Mouse (Mus musculus) kidney, embryonic 14.5 days (tissue): Measurements from ENCODE around the gene Ang. TPM values are rescaled to one million over a fixed set of nuclear protein-coding genes. Genes with fewer than 3 reads are reported as not detected.

ENCODE experiments used
- ATAC-seq: fragments of 200-750 bp; cut with Nextera tagmentation; 2 replicates; pipeline ENCODE4 v1.8.0; 2017; ENCODE audit warnings: moderate number of reproducible peaks, mild to moderate bottlenecking, moderate TSS enrichment, moderate library complexity; ENCODE audit not compliant: low FRiP score, low TSS enrichment
- H3K27ac ChIP-seq: fragments of 300-500 bp; sonication (generic); 2 replicates; pipeline ENCODE4 v1.5.1; 2014; ENCODE audit warnings: low read depth, mild to moderate bottlenecking, low read length, moderate library complexity, mixed read lengths
- H3K27me3 ChIP-seq: fragments of 300-500 bp; sonication (generic); 2 replicates; pipeline ENCODE4 v1.6.1; 2014; ENCODE audit warnings: mild to moderate bottlenecking, low read length; ENCODE audit not compliant: control insufficient read depth, insufficient read depth
- H3K36me3 ChIP-seq: fragments of 300-500 bp; sonication (generic); 2 replicates; pipeline ENCODE4 v1.6.1; 2014; ENCODE audit warnings: low read length, mixed read lengths; ENCODE audit not compliant: control insufficient read depth, insufficient read depth
- H3K4me1 ChIP-seq: fragments of 300-500 bp; sonication (generic); 2 replicates; pipeline ENCODE4 v1.6.1; 2014; ENCODE audit warnings: low read length, mixed read lengths; ENCODE audit not compliant: control insufficient read depth, insufficient read depth
- H3K4me2 ChIP-seq: fragments of 300-500 bp; sonication (generic); replicated peaks from 2 replicates; pipeline ENCODE4 v1.6.1; 2014; ENCODE audit warnings: low read depth, mild to moderate bottlenecking, low read length
- H3K4me3 ChIP-seq: fragments of 300-500 bp; sonication (generic); 2 replicates; pipeline ENCODE4 v1.5.1; 2014; ENCODE audit warnings: mild to moderate bottlenecking, low read length
- H3K9ac ChIP-seq: fragments of 300-500 bp; sonication (generic); 2 replicates; pipeline ENCODE4 v1.6.1; 2014; ENCODE audit warnings: low read depth, mild to moderate bottlenecking, low read length, moderate library complexity
- H3K9me3 ChIP-seq: fragments of 300-500 bp; sonication (generic); 2 replicates; pipeline ENCODE4 v1.6.1; 2016; ENCODE audit warnings: low read length; ENCODE audit not compliant: control insufficient read depth
- WGBS: fragments of 180-500 bp; shearing (Covaris S2); extraction: QIAGEN DNeasy Blood & Tissue Kit; methylation state at CpG from one replicate; pipeline ENCODE4 v1.1.7; 2014; 5-methylcytosine and 5-hydroxymethylcytosine counted together
- polyA plus RNA-seq: library from polyadenylated mRNA; unstranded; fragments of >200 nt; fragmentation: Nextera tagmentation; extraction: Ambion mirVana; gene quantifications from 2 replicates; pipeline ENCODE4 v1.2.1, GENCODE M21; 2014

The Ang gene
- 6.3 and 9.5 TPM in 2 replicates for polyA plus RNA-seq

DNA sequence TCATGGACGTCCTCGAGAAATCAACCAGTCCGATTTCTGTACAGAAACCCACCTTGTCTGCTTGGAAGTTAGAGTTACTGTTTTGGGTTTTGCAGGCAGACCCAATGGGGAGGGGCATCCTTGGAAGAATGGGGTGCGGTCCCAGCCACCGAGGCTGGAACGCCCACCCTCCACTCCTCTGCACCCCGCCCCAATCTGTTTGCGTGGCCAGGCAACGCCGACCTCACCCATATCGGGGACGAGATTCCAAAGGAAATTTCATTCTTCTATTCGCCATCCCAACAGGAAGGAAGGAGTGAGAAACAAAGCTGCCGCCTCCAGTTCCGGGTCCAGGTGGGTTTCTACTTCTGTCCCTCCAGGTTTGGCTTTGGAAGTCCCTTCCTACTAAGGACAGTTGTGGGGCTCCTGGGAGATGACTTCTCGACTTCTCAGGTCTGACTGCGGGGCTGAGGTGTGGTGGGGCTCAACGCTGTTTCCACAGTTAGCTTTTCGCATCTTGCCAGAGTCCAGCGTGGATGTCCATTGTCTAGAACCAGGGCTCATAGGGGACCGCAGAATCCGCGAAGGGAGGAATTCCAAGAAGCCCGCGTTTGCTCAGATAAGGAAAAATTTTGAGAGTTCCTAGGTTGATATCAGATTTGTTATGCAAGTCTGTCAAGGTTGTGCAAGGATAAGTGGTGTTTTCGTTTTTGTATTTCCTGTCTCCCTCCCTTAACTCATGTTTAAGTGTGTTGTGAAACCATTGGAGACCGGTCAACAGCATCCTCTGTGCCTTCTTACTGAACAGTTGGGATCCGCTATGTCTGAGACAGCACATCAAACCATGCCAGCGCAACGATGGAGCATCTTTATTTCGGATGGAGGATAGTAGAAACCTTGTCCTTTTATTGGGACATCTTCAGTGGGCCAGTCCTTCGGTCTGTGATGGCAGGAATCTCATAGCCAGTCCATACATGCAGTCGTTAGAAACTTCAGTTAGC, at the start of gene Ang, which contains the start of gene Rnase4:
Gene Ang, plus strand, starts transcription at position 230 of the 980 bp plus-strand sequence.
Gene Rnase4, plus strand, starts transcription at position 157 of the 980 bp plus-strand sequence.
- Histone ChIP-seq H3K4me1 (peaks cover 7% of the 10 kb centered on the region; the same call in 1 of the 2 replicates), H3K4me3 (peak within 1 kb of the TSS; percentile 71), H3K4me2 (peak within 1 kb of the TSS; percentile 72), H3K27ac (peak within 1 kb of the TSS; percentile 84), H3K9ac (peak within 1 kb of the TSS; percentile 66), H3K9me3 (no peaks in the 10 kb centered on the region), H3K36me3 (no peaks in the 10 kb centered on the region), H3K27me3 (no peaks in the 10 kb centered on the region)
- 8% methylated on average over 33 of the region's 33 CpGs for WGBS
- ATAC-seq: peak; percentile 35; the same call in 1 of the 2 replicates

DNA sequence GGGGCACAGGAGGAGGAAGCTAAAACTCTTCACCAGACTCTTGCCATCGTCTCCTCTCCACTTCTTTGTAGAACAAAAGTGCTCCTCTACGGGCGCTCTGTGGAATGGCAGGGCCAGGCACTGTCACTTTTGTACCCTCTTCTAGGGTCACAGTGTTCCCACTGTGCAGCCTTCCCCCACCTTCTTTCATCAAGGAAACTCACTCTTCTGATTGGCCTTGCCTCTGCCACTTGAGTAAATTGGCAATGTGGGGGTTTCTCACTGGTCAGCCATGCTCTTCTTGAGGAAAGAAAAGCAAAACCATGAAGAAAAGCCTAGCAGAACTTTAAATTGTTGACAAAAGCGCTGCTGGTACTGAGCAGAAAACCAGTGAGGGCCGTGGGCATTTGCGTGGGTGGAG, 49.2 kb upstream of the Ang start, which contains the start of gene Rnase9:
Gene Rnase9, minus strand, starts transcription at position 101 of the 400 bp plus-strand sequence.
- H3K9me3 ChIP-seq: no peaks in the 10 kb centered on the region
- no peak for ATAC-seq
- no peak within 1 kb of the TSS for H3K27ac ChIP-seq
- no peaks in the 10 kb centered on the region for H3K36me3 ChIP-seq
- no peak within 1 kb of the TSS for H3K4me2 ChIP-seq
- no peaks in the 10 kb centered on the region for H3K27me3 ChIP-seq
- no peak within 1 kb of the TSS for H3K9ac ChIP-seq
- no peak within 1 kb of the TSS for H3K4me3 ChIP-seq
- 77% methylated on average over 6 of the region's 6 CpGs for WGBS
- H3K4me1 ChIP-seq: no peaks in the 10 kb centered on the region

- no peak for ATAC-seq
- no peak overlapping the region for H3K27ac ChIP-seq
- H3K9me3 ChIP-seq: no peaks in the 10 kb centered on the region
- WGBS: 25% methylated on average over 5 of the region's 5 CpGs
- no peaks in the 10 kb centered on the region; the same call in 1 of the 2 replicates for H3K4me1 ChIP-seq
- no peaks in the 10 kb centered on the region for H3K36me3 ChIP-seq
- H3K27me3 ChIP-seq: no peaks in the 10 kb centered on the region
- H3K9ac ChIP-seq: no peak overlapping the region
- no peak overlapping the region for H3K4me3 ChIP-seq
- H3K4me2 ChIP-seq: no peak overlapping the region
These were observed 43.1 kb upstream of the Ang start for GRCm38 (mm10) chr14:51047846-51048245.

DNA sequence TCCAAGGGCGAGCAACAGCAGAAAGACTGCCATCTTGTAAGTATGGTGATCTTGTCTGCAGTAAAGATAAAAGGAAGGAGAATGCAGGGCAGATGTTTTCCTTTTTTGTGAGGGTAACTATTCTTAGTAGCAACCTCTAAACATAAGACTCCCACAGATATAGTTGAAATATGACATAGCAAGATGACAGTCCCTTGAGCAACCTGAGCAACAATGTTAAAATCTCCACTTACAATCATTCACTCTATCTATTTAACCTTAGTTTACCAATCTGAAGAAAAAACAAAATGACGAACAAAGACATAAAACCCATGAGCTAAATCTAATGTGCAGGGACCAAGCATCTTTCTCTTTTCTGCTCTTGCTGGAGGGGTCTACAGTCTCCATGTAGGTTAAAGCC, 40.9 kb upstream of the Ang start, which contains the start of gene Rnase11:
Gene Rnase11, minus strand, starts transcription at position 101 of the 400 bp plus-strand sequence.
- no peak for ATAC-seq
- H3K27ac ChIP-seq: no peak within 1 kb of the TSS
- no peak within 1 kb of the TSS for H3K9ac ChIP-seq
- no peaks in the 10 kb centered on the region; the same call in 1 of the 2 replicates for H3K4me1 ChIP-seq
- no peak within 1 kb of the TSS for H3K4me3 ChIP-seq
- H3K4me2 ChIP-seq: no peak within 1 kb of the TSS
- no peaks in the 10 kb centered on the region for H3K9me3 ChIP-seq
- WGBS: 87% methylated on average over 2 of the region's 2 CpGs
- H3K36me3 ChIP-seq: no peaks in the 10 kb centered on the region
- no peaks in the 10 kb centered on the region for H3K27me3 ChIP-seq

DNA sequence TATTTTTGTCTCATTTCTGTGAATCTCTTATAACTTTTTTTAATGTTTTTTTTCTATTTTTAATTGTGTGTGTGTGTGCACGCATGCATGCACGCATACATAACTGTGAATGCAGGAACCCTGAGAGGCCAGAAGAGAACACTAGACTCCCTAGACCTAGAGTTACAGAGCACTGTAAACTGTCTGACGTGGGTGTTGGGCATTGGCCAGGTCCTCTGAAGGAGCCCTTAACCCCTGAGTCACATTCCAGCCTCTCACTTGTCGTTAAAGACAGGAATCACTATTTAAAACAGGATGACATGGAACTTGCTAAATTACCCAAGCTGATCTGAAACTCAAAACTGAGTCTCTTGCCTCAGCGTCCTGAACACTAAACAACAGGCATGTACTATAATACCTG, 39.0 kb upstream of the Ang start:
- Histone ChIP-seq H3K9me3 (no peaks in the 10 kb centered on the region), H3K4me2 (no peak overlapping the region), H3K4me1 (no peaks in the 10 kb centered on the region; the same call in 1 of the 2 replicates), H3K4me3 (no peak overlapping the region), H3K27ac (no peak overlapping the region), H3K36me3 (no peaks in the 10 kb centered on the region), H3K9ac (no peak overlapping the region), H3K27me3 (no peaks in the 10 kb centered on the region)
- 37% methylated on average over 5 of the region's 5 CpGs for WGBS
- ATAC-seq: no peak

DNA sequence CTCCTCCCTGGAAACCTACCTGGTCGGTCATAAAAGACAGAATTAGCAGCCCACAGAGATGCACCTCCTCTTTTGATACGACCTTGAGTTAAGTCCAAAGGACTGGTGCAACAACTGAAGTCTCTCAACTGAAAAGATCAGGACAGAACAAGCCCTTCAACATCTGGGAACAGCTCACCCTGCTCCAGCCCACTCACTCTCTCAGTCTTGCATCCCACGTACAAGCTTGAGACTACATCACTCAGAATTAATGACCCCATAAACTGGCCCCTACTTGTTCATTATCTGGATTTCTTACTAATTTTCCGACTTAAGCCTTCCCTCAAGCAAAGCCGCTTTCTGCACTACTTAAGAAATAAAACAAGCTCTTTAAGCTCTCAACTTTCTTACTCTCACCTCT, 37.8 kb upstream of the Ang start:
- no peaks in the 10 kb centered on the region for H3K27me3 ChIP-seq
- no peak overlapping the region; the same call in 1 of the 2 replicates for H3K27ac ChIP-seq
- H3K9ac ChIP-seq: no peak overlapping the region
- no peaks in the 10 kb centered on the region for H3K9me3 ChIP-seq
- ATAC-seq: peak; percentile 81
- H3K36me3 ChIP-seq: no peaks in the 10 kb centered on the region
- no peak overlapping the region for H3K4me3 ChIP-seq
- no peak overlapping the region for H3K4me2 ChIP-seq
- peaks cover 3% of the 10 kb centered on the region; the same call in 1 of the 2 replicates for H3K4me1 ChIP-seq
- WGBS: 22% methylated on average over 5 of the region's 5 CpGs

- H3K9me3 ChIP-seq: no peaks in the 10 kb centered on the region
- no peak overlapping the region for H3K9ac ChIP-seq
- H3K4me1 ChIP-seq: peaks cover 3% of the 10 kb centered on the region; the same call in 1 of the 2 replicates
- H3K4me3 ChIP-seq: no peak overlapping the region
- no peaks in the 10 kb centered on the region for H3K36me3 ChIP-seq
- H3K4me2 ChIP-seq: no peak overlapping the region
- peak overlapping the region; percentile 0; the same call in 1 of the 2 replicates for H3K27ac ChIP-seq
- peak; percentile 29; the same call in 1 of the 2 replicates for ATAC-seq
- WGBS: 57% methylated on average over 13 of the region's 13 CpGs
- no peaks in the 10 kb centered on the region for H3K27me3 ChIP-seq
These were observed 36.4 kb upstream of the Ang start for GRCm38 (mm10) chr14:51054243-51055237.

- Histone ChIP-seq H3K27ac (peak within 1 kb of the TSS; percentile 42; the same call in 1 of the 2 replicates), H3K36me3 (no peaks in the 10 kb centered on the region), H3K9ac (no peak within 1 kb of the TSS), H3K27me3 (no peaks in the 10 kb centered on the region), H3K4me3 (no peak within 1 kb of the TSS), H3K4me1 (peaks cover 3% of the 10 kb centered on the region; the same call in 1 of the 2 replicates), H3K4me2 (peak within 1 kb of the TSS; percentile 22), H3K9me3 (no peaks in the 10 kb centered on the region)
- ATAC-seq: peak; percentile 55; the same call in 1 of the 2 replicates
- 43% methylated on average over 9 of the region's 9 CpGs for WGBS
These were observed 33.5 kb upstream of the Ang start, which contains the start of gene Rnase12 for GRCm38 (mm10) chr14:51057401-51057831. TSS of gene Rnase12 (minus strand) at chr14:51057661.
